Mouse (Mus musculus): ENCODE measurements around the gene Akna. TPM values are rescaled to one million over a fixed set of nuclear protein-coding genes. Genes with fewer than 3 reads are reported as not detected.
A peak's percentile ranks its signal among the peaks of the same experiment; 100 is the strongest.

Akna gene
- polyA plus RNA-seq, 1 experiment from 2014 or later, result 9.1 TPM

DNA sequence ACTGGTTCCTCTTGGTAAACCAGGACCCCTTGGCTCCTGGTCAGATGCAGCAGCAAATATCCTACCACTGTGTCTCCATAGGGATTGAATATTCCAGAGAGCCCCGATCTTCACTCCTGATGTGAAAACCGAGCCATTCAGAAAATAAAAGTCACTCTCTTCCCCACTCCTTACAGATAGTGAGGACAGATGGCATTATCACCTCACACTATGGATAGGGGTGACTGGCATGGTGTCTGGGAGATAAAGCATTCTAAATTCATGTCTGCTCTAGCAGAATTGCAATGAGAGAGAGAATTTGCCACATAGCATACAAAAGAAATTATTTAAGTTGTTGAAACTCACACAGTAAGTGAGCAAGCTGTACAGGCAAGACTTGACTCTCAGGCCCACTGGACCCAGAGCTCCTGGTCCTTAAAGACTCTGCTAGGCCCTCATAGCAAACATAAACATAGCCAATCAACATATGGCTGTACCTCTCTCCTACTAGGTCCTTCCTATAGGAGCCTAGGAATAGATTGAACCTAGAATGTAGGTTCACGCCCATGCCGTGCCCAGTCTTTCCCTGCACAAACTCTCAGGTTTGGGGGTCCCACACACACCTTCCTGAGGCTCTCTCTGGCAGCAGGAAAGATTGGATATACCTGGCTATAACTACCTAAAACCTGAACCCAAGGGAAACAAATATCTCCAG lies 20.3 kb downstream of the Akna start:
- H3K36me3 ChIP-seq (ENCODE audit: control insufficient read depth, insufficient read depth, low read length), result peaks cover 5% of the 10 kb centered on the region
- no peaks in the 10 kb centered on the region for H3K27me3 ChIP-seq (ENCODE audit: control insufficient read depth, insufficient read depth, low read length)
- WGBS, result 92% methylated on average over 4 of the region's 4 CpGs
- DNase-seq (ENCODE audit: low spot score, missing footprints), result no peak
- H3K27ac ChIP-seq (ENCODE audit: low read depth, low read length), result no peak overlapping the region
- H3K4me1 ChIP-seq (ENCODE audit: control insufficient read depth, insufficient read depth, low read length), result peaks cover 2% of the 10 kb centered on the region; the same call in 1 of the 2 replicates
- H3K9me3 ChIP-seq (ENCODE audit: control insufficient read depth, low read length), result no peaks in the 10 kb centered on the region
- H3K4me3 ChIP-seq (ENCODE audit: low read depth, low read length), result no peak overlapping the region
- no peak overlapping the region for H3K9ac ChIP-seq (ENCODE audit: low read length)
- no peak for ATAC-seq (ENCODE audit: low FRiP score)
- H3K4me2 ChIP-seq, result no peak overlapping the region

DNA sequence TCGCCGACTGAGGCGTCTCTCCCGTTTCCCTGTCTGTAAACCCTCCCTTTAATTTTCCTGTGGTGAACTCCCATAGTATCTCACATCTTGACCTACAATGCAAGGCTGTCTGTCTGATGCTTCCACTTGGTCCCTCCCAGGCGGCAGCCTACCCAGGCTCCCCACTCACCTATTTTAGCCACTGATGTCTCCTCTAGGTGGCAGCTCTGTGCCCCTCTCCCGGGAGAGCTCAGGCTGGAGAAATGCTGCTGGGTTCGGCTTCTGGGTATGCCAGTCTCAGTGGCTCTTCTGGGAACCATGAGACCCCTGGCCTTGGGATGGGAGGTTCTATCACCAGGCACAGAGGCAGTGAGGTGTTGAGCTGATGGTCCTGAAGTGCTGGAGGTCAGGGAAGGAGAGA lies 25.7 kb downstream of the Akna start:
- Histone ChIP-seq H3K4me2 (no peak overlapping the region), H3K9me3 (ENCODE audit: control insufficient read depth, low read length) (no peaks in the 10 kb centered on the region), H3K36me3 (ENCODE audit: control insufficient read depth, insufficient read depth, low read length) (peaks cover 13% of the 10 kb centered on the region), H3K9ac (ENCODE audit: low read length) (no peak overlapping the region), H3K27me3 (ENCODE audit: control insufficient read depth, insufficient read depth, low read length) (no peaks in the 10 kb centered on the region), H3K4me3 (ENCODE audit: low read depth, low read length) (no peak overlapping the region), H3K4me1 (ENCODE audit: control insufficient read depth, insufficient read depth, low read length) (no peaks in the 10 kb centered on the region), H3K27ac (ENCODE audit: low read depth, low read length) (no peak overlapping the region)
- 65% methylated on average over 7 of the region's 7 CpGs for WGBS
- no peak for DNase-seq (ENCODE audit: low spot score, missing footprints)
- no peak for ATAC-seq (ENCODE audit: low FRiP score)

DNA sequence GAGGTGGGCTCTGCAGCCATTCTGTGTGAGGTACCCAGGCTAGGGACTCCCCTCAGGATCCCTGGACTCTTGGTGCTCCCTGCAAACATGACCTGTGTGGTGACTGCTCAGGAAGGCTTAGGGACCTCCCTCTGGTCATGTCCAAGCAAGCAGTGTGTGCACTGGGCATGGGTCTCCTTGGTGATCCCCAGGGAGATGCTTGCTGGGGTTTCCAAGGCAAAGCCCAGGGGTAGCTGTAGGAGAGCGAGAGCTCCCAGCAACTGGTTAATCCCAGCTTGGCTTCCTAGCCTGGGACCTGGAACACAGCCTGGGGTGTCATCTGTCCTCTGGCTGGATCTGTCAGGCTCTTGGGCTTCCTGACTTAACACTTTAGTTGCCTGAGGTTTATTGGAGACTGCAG lies 27.8 kb downstream of the Akna start:
- H3K9ac ChIP-seq (ENCODE audit: low read length), result no peak overlapping the region
- no peak for DNase-seq (ENCODE audit: low spot score, missing footprints)
- H3K36me3 ChIP-seq (ENCODE audit: control insufficient read depth, insufficient read depth, low read length), result peaks cover 13% of the 10 kb centered on the region
- no peak overlapping the region for H3K4me3 ChIP-seq (ENCODE audit: low read depth, low read length)
- no peak for ATAC-seq (ENCODE audit: low FRiP score)
- no peaks in the 10 kb centered on the region for H3K9me3 ChIP-seq (ENCODE audit: control insufficient read depth, low read length)
- H3K4me2 ChIP-seq, result no peak overlapping the region
- no peaks in the 10 kb centered on the region for H3K4me1 ChIP-seq (ENCODE audit: control insufficient read depth, insufficient read depth, low read length)
- WGBS, result 94% methylated on average over 1 of the region's 1 CpGs
- no peaks in the 10 kb centered on the region for H3K27me3 ChIP-seq (ENCODE audit: control insufficient read depth, insufficient read depth, low read length)
- H3K27ac ChIP-seq (ENCODE audit: low read depth, low read length), result no peak overlapping the region

DNA sequence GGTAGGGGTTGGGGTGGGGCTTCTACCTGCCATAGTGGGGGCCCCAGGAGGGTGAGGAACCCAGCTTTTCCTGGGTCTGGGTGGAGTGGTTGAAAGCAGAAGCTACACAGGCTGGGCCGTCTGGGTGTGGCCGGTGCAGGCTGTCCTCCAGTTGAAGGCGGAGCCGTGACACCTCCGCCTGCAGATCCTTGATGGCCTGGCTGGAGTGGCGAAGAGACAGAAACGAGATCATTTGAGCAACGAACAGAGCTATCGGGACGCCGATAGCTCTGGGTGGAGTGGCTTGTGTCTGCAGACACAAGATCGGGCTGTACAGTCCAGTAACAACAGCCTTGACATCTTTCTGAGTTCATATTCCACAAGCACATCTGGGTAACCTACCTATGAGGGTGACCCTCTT lies 28.8 kb downstream of the Akna start:
- H3K27ac ChIP-seq (ENCODE audit: low read depth, low read length), result no peak overlapping the region
- no peaks in the 10 kb centered on the region for H3K9me3 ChIP-seq (ENCODE audit: control insufficient read depth, low read length)
- ATAC-seq (ENCODE audit: low FRiP score) (no peak), DNase-seq (ENCODE audit: low spot score, missing footprints) (no peak)
- no peaks in the 10 kb centered on the region for H3K4me1 ChIP-seq (ENCODE audit: control insufficient read depth, insufficient read depth, low read length)
- H3K27me3 ChIP-seq (ENCODE audit: control insufficient read depth, insufficient read depth, low read length), result no peaks in the 10 kb centered on the region
- H3K4me2 ChIP-seq, result no peak overlapping the region
- peaks cover 15% of the 10 kb centered on the region for H3K36me3 ChIP-seq (ENCODE audit: control insufficient read depth, insufficient read depth, low read length)
- no peak overlapping the region for H3K4me3 ChIP-seq (ENCODE audit: low read depth, low read length)
- H3K9ac ChIP-seq (ENCODE audit: low read length), result no peak overlapping the region
- WGBS, result 82% methylated on average over 12 of the region's 12 CpGs

DNA sequence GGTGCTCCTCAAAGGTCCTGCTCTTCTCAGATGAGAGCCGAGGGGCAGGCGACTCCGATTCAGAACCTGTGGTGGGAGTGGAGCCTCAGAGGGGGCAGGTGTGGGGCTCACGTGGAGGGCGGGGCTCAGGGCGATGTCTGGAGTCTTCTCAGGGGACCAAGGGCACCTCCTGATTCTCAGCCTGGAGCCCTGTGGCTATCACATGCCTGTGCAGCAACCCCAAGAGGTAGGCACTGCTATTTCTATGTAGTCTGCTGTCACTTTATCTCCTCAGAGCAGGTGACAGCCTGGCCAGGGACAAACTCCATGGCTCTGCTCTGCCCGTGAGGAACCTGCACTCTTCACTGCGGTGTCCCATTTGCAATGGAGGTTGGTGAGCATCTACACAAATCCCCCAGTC lies 29.8 kb downstream of the Akna start:
- H3K36me3 ChIP-seq (ENCODE audit: control insufficient read depth, insufficient read depth, low read length), result peaks cover 12% of the 10 kb centered on the region
- ATAC-seq (ENCODE audit: low FRiP score) (no peak), DNase-seq (ENCODE audit: low spot score, missing footprints) (no peak)

DNA sequence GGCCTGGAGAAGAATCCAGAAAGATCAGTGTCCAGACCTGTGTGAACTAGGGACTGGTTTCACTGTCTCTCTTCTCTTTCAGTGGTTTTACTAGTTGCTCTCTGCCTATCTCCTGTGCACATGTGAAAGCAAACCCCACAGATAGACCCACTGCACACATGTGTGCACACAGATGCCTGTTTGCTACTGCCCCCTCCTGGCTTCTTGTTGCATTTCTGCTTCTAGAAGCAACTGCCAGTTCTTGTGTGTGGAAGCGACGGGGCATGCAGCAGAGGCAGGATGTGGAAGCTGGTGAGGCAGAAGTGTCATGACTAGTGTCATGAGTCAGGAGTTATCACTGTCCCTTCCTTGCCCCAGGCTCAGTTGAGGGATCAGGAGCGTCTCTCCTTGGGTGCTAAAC lies 31.3 kb downstream of the Akna start:
- DNase-seq (ENCODE audit: low spot score, missing footprints) (no peak), ATAC-seq (ENCODE audit: low FRiP score) (no peak)
- H3K27ac ChIP-seq (ENCODE audit: low read depth, low read length), result no peak overlapping the region
- no peaks in the 10 kb centered on the region for H3K4me1 ChIP-seq (ENCODE audit: control insufficient read depth, insufficient read depth, low read length)
- no peak overlapping the region for H3K4me3 ChIP-seq (ENCODE audit: low read depth, low read length)
- H3K27me3 ChIP-seq (ENCODE audit: control insufficient read depth, insufficient read depth, low read length), result no peaks in the 10 kb centered on the region
- WGBS, result 69% methylated on average over 3 of the region's 3 CpGs
- H3K36me3 ChIP-seq (ENCODE audit: control insufficient read depth, insufficient read depth, low read length), result peaks cover 12% of the 10 kb centered on the region
- H3K4me2 ChIP-seq, result no peak overlapping the region
- H3K9ac ChIP-seq (ENCODE audit: low read length), result no peak overlapping the region
- no peaks in the 10 kb centered on the region for H3K9me3 ChIP-seq (ENCODE audit: control insufficient read depth, low read length)

More for the DNA sequence above, 29.8 kb downstream of the Akna start:
- H3K4me2 ChIP-seq, result no peak overlapping the region
- H3K27ac ChIP-seq (ENCODE audit: low read depth, low read length), result no peak overlapping the region
- H3K27me3 ChIP-seq (ENCODE audit: control insufficient read depth, insufficient read depth, low read length), result no peaks in the 10 kb centered on the region
- H3K9me3 ChIP-seq (ENCODE audit: control insufficient read depth, low read length), result no peaks in the 10 kb centered on the region
- no peak overlapping the region for H3K9ac ChIP-seq (ENCODE audit: low read length)
- no peaks in the 10 kb centered on the region for H3K4me1 ChIP-seq (ENCODE audit: control insufficient read depth, insufficient read depth, low read length)
- H3K4me3 ChIP-seq (ENCODE audit: low read depth, low read length), result no peak overlapping the region
- WGBS, result 90% methylated on average over 8 of the region's 8 CpGs

DNA sequence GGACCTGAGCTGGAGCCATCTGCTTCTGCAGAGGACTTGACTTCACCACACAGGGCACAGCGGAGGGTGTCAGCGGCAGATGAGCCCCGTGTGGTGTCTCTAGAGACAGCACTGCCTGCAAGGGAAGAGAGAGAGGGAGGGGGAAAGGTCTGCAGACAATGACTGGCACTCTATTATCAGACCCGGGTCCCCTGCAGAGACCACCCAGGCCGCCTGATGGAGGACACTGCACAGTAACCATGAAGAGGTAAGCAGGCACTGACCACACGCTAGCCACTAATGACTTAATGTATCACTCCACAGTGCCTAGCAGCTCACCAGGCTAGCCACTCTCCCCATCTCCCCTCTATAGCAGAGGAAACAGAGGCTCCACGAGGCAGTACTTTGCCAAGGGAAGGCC lies 32.3 kb downstream of the Akna start:
- H3K27me3 ChIP-seq (ENCODE audit: control insufficient read depth, insufficient read depth, low read length), result no peaks in the 10 kb centered on the region
- no peak overlapping the region for H3K27ac ChIP-seq (ENCODE audit: low read depth, low read length)
- no peaks in the 10 kb centered on the region for H3K9me3 ChIP-seq (ENCODE audit: control insufficient read depth, low read length)
- 35% methylated on average over 7 of the region's 7 CpGs for WGBS
- H3K36me3 ChIP-seq (ENCODE audit: control insufficient read depth, insufficient read depth, low read length), result peaks cover 8% of the 10 kb centered on the region
- H3K9ac ChIP-seq (ENCODE audit: low read length), result no peak overlapping the region
- ATAC-seq (ENCODE audit: low FRiP score) (no peak), DNase-seq (ENCODE audit: low spot score, missing footprints) (peak; percentile 85)
- no peak overlapping the region for H3K4me3 ChIP-seq (ENCODE audit: low read depth, low read length)
- H3K4me2 ChIP-seq, result no peak overlapping the region
- H3K4me1 ChIP-seq (ENCODE audit: control insufficient read depth, insufficient read depth, low read length), result no peaks in the 10 kb centered on the region

DNA sequence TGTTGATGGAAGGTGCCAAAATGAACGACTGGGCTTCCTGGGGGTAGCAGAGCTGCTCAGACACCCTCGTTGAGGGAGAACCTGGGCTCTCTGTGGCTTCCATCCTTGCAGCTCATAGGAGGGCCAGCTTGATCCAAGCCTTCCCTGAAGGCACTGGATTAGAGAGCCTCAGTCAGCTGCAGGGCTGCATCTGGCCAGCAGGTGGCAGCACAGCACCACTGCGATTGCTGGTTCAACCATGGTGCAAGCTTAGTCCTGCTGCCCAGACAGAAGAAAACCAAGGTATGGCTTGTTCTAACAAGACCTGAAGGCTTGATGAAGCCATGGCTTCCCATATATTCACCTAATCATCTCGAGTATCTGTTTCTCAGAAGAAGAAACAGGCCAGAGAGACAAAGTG lies 34.6 kb downstream of the Akna start:
- WGBS, result 14% methylated on average over 4 of the region's 4 CpGs
- peak; percentile 99 for DNase-seq (ENCODE audit: low spot score, missing footprints)
- H3K27me3 ChIP-seq (ENCODE audit: control insufficient read depth, insufficient read depth, low read length), result no peaks in the 10 kb centered on the region
- no peak overlapping the region for H3K4me2 ChIP-seq
- H3K4me1 ChIP-seq (ENCODE audit: control insufficient read depth, insufficient read depth, low read length), result no peaks in the 10 kb centered on the region
- no peak overlapping the region for H3K4me3 ChIP-seq (ENCODE audit: low read depth, low read length)
- peaks cover 4% of the 10 kb centered on the region for H3K36me3 ChIP-seq (ENCODE audit: control insufficient read depth, insufficient read depth, low read length)
- no peaks in the 10 kb centered on the region for H3K9me3 ChIP-seq (ENCODE audit: control insufficient read depth, low read length)
- ATAC-seq (ENCODE audit: low FRiP score), result peak; percentile 68
- no peak overlapping the region for H3K27ac ChIP-seq (ENCODE audit: low read depth, low read length)
- H3K9ac ChIP-seq (ENCODE audit: low read length), result no peak overlapping the region

DNA sequence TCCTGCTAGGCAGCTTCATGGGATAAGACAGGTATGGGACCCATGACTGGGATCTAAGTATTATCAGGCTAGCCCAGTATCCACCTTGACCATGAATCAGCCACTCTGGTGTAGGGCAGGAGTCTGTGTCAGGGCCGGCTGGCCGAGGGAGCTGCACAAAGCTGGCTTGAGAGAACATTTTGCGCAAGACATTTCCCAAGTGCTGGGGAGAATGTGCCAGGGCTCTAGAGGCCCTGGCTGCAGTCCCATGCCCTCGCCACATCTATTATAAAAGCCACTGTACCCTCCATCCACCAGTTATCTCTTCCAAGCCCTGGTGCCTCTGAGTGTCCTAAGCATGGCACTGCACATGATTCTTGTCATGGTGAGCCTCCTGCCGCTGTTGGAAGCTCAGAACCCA lies 41.0 kb downstream of the Akna start, which contains the start of gene Orm2:
Gene Orm2 (plus strand): TSS at position 300 of the 400 bp plus-strand sequence.
- Histone ChIP-seq H3K9ac (ENCODE audit: low read length) (no peak within 1 kb of the TSS), H3K4me3 (ENCODE audit: low read depth, low read length) (no peak within 1 kb of the TSS), H3K9me3 (ENCODE audit: control insufficient read depth, low read length) (no peaks in the 10 kb centered on the region), H3K4me1 (ENCODE audit: control insufficient read depth, insufficient read depth, low read length) (no peaks in the 10 kb centered on the region), H3K27me3 (ENCODE audit: control insufficient read depth, insufficient read depth, low read length) (no peaks in the 10 kb centered on the region), H3K4me2 (no peak within 1 kb of the TSS), H3K27ac (ENCODE audit: low read depth, low read length) (no peak within 1 kb of the TSS), H3K36me3 (ENCODE audit: control insufficient read depth, insufficient read depth, low read length) (no peaks in the 10 kb centered on the region)
- ATAC-seq (ENCODE audit: low FRiP score), result no peak
- 91% methylated on average over 5 of the region's 5 CpGs for WGBS
- DNase-seq (ENCODE audit: low spot score, missing footprints), result peak; percentile 33
